Mouse (Mus musculus): Measurements from ENCODE around the gene Pard6b.

DNA sequence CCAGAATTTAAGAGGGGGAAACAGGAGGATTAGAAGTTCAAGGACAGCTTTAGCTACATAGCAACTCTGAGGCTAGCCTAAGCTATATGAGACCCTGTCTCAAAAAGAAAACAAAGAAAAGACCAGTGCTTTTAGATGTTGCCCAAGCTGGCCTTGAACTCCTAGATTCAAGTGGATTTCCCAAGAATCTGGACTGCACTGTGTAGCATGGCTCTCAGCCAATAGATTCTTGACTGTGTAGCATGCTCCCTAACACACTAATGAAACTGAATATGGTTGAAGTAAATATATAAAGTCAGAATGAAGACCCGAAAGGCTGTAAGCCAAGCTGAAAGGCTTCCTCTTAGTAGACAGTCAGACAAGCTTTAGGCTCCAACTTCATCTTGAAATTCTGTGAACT is 28.6 kb upstream of the Pard6b start:
- TF ChIP-seq POLR2A (IDR thresholded peaks at IDR 0.05; ENCODE audit: borderline replicate concordance, low read depth, low read length) (no peak), CTCF (IDR thresholded peaks at IDR 0.05; ENCODE audit: low read depth, low read length) (no peak)
